Mouse (Mus musculus) lung, postnatal 0 days (tissue): ENCODE measurements at regions not wholly inside any gene's neighbourhood (a gene's known extent, or its start where the extent isn't known, plus 50 kb on each side); places are given as distances from the start of the nearest gene placed in this dataset.

Experiments
- ATAC-seq: fragments of 200-750 bp; cut with Nextera tagmentation; 2 replicates; pipeline ENCODE4 v1.8.0; 2017; ENCODE audit warnings: moderate library complexity
- DNase-seq: peaks from one replicate; pipeline ENCODE4 v3.0.0-alpha.2; 2016; ENCODE audit warnings: low spot score
- H3K27ac ChIP-seq: fragments of 300-500 bp; sonication (generic); 2 replicates; pipeline ENCODE4 v1.5.1; 2014; ENCODE audit warnings: antibody characterized with exemption, mild to moderate bottlenecking, low read length, mixed read lengths
- H3K27me3 ChIP-seq: fragments of 300-500 bp; sonication (generic); replicated peaks from 2 replicates; pipeline ENCODE4 v1.6.1; 2014; ENCODE audit warnings: low read length, mixed read lengths; ENCODE audit not compliant: insufficient read depth
- H3K36me3 ChIP-seq: fragments of 300-500 bp; sonication (generic); 2 replicates; pipeline ENCODE4 v1.6.1; 2014; ENCODE audit warnings: low read length, mixed read lengths; ENCODE audit not compliant: insufficient read depth
- H3K4me1 ChIP-seq: fragments of 300-500 bp; sonication (generic); 2 replicates; pipeline ENCODE4 v1.6.1; 2014; ENCODE audit warnings: antibody characterized with exemption, low read depth, low read length, mixed read lengths; ENCODE audit not compliant: insufficient read depth
- H3K4me2 ChIP-seq: fragments of 300-500 bp; sonication (generic); replicated peaks from 2 replicates; pipeline ENCODE4 v1.6.1; 2014; ENCODE audit warnings: low read depth, mild to moderate bottlenecking, low read length, moderate library complexity, mixed read lengths
- H3K4me3 ChIP-seq: fragments of 300-500 bp; sonication (generic); 2 replicates; pipeline ENCODE4 v1.5.1; 2014; ENCODE audit warnings: low read depth, low read length
- H3K9ac ChIP-seq: fragments of 300-500 bp; sonication (generic); replicated peaks from 2 replicates; pipeline ENCODE4 v1.6.1; 2014; ENCODE audit warnings: low read depth, mild to moderate bottlenecking
- H3K9me3 ChIP-seq: fragments of 300-500 bp; sonication (generic); 2 replicates; pipeline ENCODE4 v1.6.1; 2016; ENCODE audit warnings: low read length, mixed read lengths
- CTCF ChIP-seq: IDR thresholded peaks from 2 replicates; pipeline ENCODE4 v1.5.1; 2016; ENCODE audit warnings: antibody characterized with exemption, mild to moderate bottlenecking
- EP300 ChIP-seq: IDR thresholded peaks from 2 replicates; pipeline ENCODE4 v1.6.1; 2016; ENCODE audit warnings: antibody characterized with exemption, mild to moderate bottlenecking, control low read depth
- WGBS: fragments of 180-500 bp; shearing (Covaris S2); extraction: QIAGEN DNeasy Blood & Tissue Kit; methylation state at CpG from one replicate; pipeline ENCODE4 v1.1.7; 2014; 5-methylcytosine and 5-hydroxymethylcytosine counted together

DNA sequence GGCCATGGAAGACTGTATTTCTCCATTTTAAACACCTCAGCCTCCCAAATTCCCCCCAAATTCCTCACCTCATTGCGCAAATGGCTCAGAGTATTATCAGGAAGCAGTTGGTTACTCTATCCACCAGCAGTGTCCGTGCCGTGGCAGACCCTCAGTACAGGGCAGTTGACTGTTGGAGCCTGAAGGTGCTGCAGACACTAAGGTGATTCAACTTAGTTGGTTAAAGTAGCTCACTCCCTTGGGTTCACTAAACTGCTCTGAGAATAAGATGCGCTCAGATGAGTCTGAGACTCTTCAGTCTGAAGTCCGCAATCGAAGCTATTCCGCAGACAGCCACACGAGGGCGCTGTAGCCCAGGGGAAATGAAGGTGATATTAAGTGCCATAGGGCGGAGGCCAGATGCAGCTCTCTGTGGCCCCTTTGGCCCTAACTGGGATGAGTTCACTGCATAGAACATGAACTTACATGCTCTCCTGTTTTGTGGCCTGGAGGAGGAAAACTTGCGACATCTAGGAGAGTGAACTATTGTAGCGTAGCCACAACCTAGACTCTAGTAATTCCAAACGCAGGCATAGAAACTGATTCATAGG is 62.9 kb downstream of the Amer3 start:
- TF ChIP-seq EP300 (no peak), CTCF (peak; percentile 88)

DNA sequence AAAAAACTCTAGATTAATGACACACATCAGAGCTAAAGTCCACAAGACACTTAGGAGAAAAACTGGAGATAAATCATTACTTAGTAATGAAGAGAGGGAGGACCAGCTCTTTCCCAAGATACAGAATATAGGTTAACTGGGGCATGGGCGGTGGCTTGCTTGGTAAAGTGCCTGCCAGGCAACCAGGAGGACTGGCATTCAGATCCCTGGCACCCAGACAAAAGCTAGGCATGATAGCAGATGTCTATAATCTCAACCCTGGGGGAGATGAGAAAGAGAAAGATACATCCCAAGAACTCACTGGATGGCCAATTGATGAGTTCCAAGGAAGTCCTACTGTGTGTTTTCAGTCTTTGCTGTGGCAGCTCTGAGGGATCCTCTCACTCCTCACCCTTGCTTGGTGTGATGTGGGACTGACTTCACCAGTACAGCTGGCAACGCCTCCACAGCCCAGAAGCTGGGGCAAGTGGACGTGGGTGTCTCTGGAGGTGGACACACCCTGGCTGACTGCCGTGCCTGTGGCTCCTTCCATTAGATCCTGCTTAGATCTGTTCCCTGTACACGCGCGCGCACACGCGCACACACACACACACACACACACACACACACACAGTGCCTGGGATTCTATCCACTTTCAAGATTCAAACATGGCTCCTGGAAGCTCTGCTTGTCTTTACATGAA is 74.6 kb downstream of the Amer3 start:
- H3K9ac ChIP-seq, result no peak overlapping the region
- H3K4me3 ChIP-seq, result no peak overlapping the region
- ATAC-seq (no peak), DNase-seq (no peak)
- H3K9me3 ChIP-seq, result no peaks in the 10 kb centered on the region
- WGBS, result 82% methylated on average over 10 of the region's 10 CpGs
- H3K27me3 ChIP-seq, result no peaks in the 10 kb centered on the region
- no peak overlapping the region for H3K27ac ChIP-seq
- no peaks in the 10 kb centered on the region for H3K4me1 ChIP-seq
- no peak for TF ChIP-seq EP300
- no peak for TF ChIP-seq CTCF
- no peaks in the 10 kb centered on the region for H3K36me3 ChIP-seq
- no peak overlapping the region for H3K4me2 ChIP-seq

More for the DNA sequence above, 62.9 kb downstream of the Amer3 start:
- DNase-seq (peak; percentile 49), ATAC-seq (no peak)
- 33% methylated on average over 13 of the region's 13 CpGs for WGBS
- Histone ChIP-seq H3K9ac (no peak overlapping the region), H3K27ac (no peak overlapping the region), H3K4me3 (no peak overlapping the region), H3K9me3 (no peaks in the 10 kb centered on the region), H3K27me3 (no peaks in the 10 kb centered on the region), H3K4me1 (no peaks in the 10 kb centered on the region), H3K36me3 (no peaks in the 10 kb centered on the region), H3K4me2 (no peak overlapping the region)

DNA sequence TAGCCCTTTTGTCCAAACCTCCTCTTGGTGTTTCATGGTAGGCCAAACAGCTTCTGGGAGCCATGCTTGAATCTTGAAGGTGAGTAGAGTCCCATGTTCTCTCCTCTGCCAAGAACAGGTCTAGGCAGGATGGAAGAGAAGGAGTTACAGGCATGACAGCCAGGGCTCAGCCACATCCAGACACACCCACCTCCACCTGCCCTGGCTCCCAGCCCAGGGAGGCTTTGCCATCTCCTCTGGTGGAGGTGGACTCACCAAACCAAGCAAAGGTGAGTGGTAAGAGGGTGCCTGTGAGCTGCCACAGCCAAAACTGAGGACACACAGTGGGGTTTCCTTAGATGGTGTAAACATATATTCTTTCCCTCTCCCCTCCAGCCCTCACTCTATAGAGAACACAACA is 78.0 kb downstream of the Amer3 start:
- Histone ChIP-seq H3K36me3 (no peaks in the 10 kb centered on the region), H3K27ac (no peak overlapping the region), H3K4me2 (no peak overlapping the region), H3K27me3 (no peaks in the 10 kb centered on the region), H3K4me3 (no peak overlapping the region), H3K4me1 (no peaks in the 10 kb centered on the region), H3K9ac (no peak overlapping the region), H3K9me3 (no peaks in the 10 kb centered on the region)
- TF ChIP-seq CTCF (no peak), EP300 (no peak)
- ATAC-seq (no peak), DNase-seq (no peak)

DNA sequence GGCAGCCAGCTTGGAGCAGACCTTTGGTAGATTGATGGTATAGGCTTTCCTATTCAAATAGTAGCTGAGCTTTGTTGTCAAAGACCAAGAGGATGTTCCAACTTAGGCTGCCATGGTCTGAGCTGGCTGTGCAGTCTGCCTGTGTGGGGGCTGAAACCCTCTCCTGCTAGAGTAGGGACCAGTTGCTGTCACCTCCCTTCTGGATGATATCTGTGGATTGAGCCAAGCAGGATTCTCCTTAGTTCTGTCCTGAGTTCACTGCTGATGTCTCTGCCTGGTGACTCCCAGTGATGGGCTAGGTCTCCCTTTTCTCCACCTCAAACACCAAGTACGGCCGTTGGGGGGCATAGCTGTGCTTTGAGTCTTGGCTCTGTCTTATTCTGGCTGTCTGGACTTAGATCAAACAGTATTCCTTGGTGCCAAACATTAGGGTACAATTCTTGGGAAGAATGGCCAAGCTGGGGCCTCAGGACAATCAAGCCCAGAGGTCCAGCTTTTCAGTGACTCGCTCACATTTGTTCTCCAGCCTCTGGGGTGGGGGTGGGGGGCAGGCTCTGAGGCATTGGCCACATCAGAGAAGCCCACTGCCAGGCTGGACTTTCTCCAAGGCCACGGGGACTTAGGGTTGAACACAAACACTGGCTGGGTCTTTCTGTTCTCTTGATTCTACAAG is 84.6 kb downstream of the Amer3 start:
- no peak for ATAC-seq
- 61% methylated on average over 4 of the region's 4 CpGs for WGBS
- H3K27ac ChIP-seq, result no peak overlapping the region
- TF ChIP-seq CTCF, result no peak
- no peak for TF ChIP-seq EP300
- DNase-seq, result no peak
- no peak overlapping the region for H3K4me3 ChIP-seq
- H3K9ac ChIP-seq, result no peak overlapping the region
- H3K4me1 ChIP-seq, result no peaks in the 10 kb centered on the region
- no peaks in the 10 kb centered on the region for H3K36me3 ChIP-seq
- no peaks in the 10 kb centered on the region for H3K9me3 ChIP-seq
- no peaks in the 10 kb centered on the region for H3K27me3 ChIP-seq
- no peak overlapping the region for H3K4me2 ChIP-seq

DNA sequence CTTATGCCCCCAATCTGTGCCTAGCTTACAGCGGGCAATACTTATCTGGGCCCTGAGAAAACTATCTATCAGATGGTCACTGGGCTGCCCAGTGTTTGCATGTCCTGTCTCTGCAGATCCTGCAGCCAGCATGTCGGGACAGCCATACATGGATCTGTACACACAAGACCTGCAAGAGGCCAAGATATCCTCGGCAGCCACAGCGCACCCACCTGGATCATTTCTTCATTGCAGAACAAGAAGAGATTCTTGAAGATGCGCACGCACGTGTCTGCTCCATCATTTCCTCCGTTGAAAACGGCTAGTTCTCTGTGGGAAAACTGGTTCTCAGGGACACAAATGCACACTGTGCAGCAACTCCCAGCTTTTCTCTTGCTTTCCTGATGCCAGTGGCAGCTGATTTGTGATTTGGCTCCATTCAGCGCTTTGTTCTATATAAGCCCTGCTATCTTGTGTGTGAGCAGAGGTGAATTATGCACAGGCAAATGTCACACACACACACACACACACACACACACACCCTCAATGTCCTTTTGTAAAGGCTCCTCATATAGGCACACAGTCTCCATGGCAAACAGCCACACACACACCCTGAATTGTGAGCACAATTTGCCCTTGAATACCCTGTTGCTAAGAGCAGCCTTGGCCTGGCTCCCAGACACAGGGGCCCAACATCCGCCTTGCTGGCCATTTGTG is 85.5 kb downstream of the Amer3 start:
- ATAC-seq, result peak; percentile 17; the same call in 1 of the 2 replicates
- H3K9ac ChIP-seq, result no peak overlapping the region
- no peak for DNase-seq
- no peak overlapping the region for H3K4me3 ChIP-seq
- H3K27ac ChIP-seq, result no peak overlapping the region
- no peak overlapping the region for H3K4me2 ChIP-seq
- no peaks in the 10 kb centered on the region for H3K9me3 ChIP-seq
- 79% methylated on average over 11 of the region's 11 CpGs for WGBS
- no peaks in the 10 kb centered on the region for H3K36me3 ChIP-seq
- no peaks in the 10 kb centered on the region for H3K27me3 ChIP-seq
- H3K4me1 ChIP-seq, result no peaks in the 10 kb centered on the region
- TF ChIP-seq CTCF (no peak), EP300 (no peak)

DNA sequence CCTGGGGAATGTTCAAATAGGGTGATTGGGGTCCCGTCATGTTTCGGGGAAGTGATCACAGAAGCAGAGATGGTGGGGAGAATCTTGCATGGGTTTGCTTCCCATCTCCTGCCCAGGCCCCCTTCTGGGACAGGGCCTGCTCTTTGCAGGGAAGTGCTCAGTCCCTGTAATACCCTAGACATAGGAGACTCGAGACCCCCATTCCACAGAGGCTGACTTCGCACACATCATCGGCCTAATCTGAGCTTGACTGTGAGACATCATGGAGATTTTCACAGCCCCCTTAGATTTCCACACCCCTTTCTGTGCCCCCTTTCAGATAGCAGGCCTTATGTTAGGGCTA is 86.0 kb downstream of the Amer3 start:
- Histone ChIP-seq H3K4me2 (no peak overlapping the region), H3K9me3 (no peaks in the 10 kb centered on the region), H3K9ac (no peak overlapping the region), H3K27me3 (no peaks in the 10 kb centered on the region), H3K27ac (no peak overlapping the region), H3K36me3 (no peaks in the 10 kb centered on the region), H3K4me3 (no peak overlapping the region), H3K4me1 (no peaks in the 10 kb centered on the region)
- WGBS, result 76% methylated on average over 5 of the region's 5 CpGs
- TF ChIP-seq CTCF, result no peak
- no peak for TF ChIP-seq EP300
- DNase-seq, result no peak
- no peak for ATAC-seq
